Mouse (Mus musculus): ENCODE data around the gene P4hb. TPM values are rescaled to one million over a fixed set of nuclear protein-coding genes. Genes with fewer than 3 reads are reported as not detected.
"Not testable (repeated sequence)": the region's sequence is repeated elsewhere in the genome, so short reads cannot be mapped to it uniquely, and the experiment has no call there.

Gene P4hb
- total RNA-seq, 2 experiments from 2014 or later: 127 to 136 TPM

- DNase-seq (ENCODE audit: extremely low spot score in 1 of 2, low spot score in 1 of 2): no peak
These were observed 26.0 kb upstream of the P4hb start for GRCm38 (mm10) chr11:120598990-120599549.

GRCm38 (mm10) chr11:120598283-120598989, 25.4 kb upstream of the P4hb start, which contains the start of the genes Alyref and Anapc11:
TSS of gene Alyref (minus strand) at chr11:120598365.
TSS of gene Anapc11 (plus strand) at chr11:120598421.
- peak; percentile 84 to 85 for DNase-seq (ENCODE audit: extremely low spot score in 1 of 2, low spot score in 1 of 2)

GRCm38 (mm10) chr11:120597240-120598235, 24.5 kb upstream of the P4hb start:
- no peak for DNase-seq (ENCODE audit: extremely low spot score in 1 of 2, low spot score in 1 of 2)

GRCm38 (mm10) chr11:120588531-120588930, 15.5 kb upstream of the P4hb start:
- DNase-seq (ENCODE audit: extremely low spot score in 1 of 2, low spot score in 1 of 2): no peak

- no peak for DNase-seq (ENCODE audit: extremely low spot score in 1 of 2, low spot score in 1 of 2)
These were observed 10.9 kb upstream of the P4hb start for GRCm38 (mm10) chr11:120583937-120584336.

GRCm38 (mm10) chr11:120582982-120583293, 9.9 kb upstream of the P4hb start:
- DNase-seq (ENCODE audit: extremely low spot score in 1 of 2, low spot score in 1 of 2): not testable (repeated sequence)

GRCm38 (mm10) chr11:120582268-120582981, 9.4 kb upstream of the P4hb start:
- no peak for DNase-seq (ENCODE audit: extremely low spot score in 1 of 2, low spot score in 1 of 2)

GRCm38 (mm10) chr11:120581490-120582267, 8.6 kb upstream of the P4hb start, which contains the start of gene Arhgdia:
TSS of gene Arhgdia (minus strand) at chr11:120581624.
- DNase-seq (ENCODE audit: extremely low spot score in 1 of 2, low spot score in 1 of 2): peak; percentile 80 to 89

- DNase-seq (ENCODE audit: extremely low spot score in 1 of 2, low spot score in 1 of 2): peak; percentile 30 to 37
These were observed 7.8 kb upstream of the P4hb start for GRCm38 (mm10) chr11:120580871-120581331.

GRCm38 (mm10) chr11:120580190-120580589, 7.1 kb upstream of the P4hb start:
- no peak for DNase-seq (ENCODE audit: extremely low spot score in 1 of 2, low spot score in 1 of 2)

- peak; percentile 68 to 81 for DNase-seq (ENCODE audit: extremely low spot score in 1 of 2, low spot score in 1 of 2)
These were observed 6.5 kb upstream of the P4hb start for GRCm38 (mm10) chr11:120579316-120580107.

GRCm38 (mm10) chr11:120578694-120579243, 5.7 kb upstream of the P4hb start:
- no peak for DNase-seq (ENCODE audit: extremely low spot score in 1 of 2, low spot score in 1 of 2)

GRCm38 (mm10) chr11:120578024-120578693, 5.1 kb upstream of the P4hb start:
- DNase-seq (ENCODE audit: extremely low spot score in 1 of 2, low spot score in 1 of 2): no peak

GRCm38 (mm10) chr11:120577211-120578023, 4.4 kb upstream of the P4hb start:
- DNase-seq (ENCODE audit: extremely low spot score in 1 of 2, low spot score in 1 of 2): peak in 1 of 2 experiments; percentile 12

- no peak for DNase-seq (ENCODE audit: extremely low spot score in 1 of 2, low spot score in 1 of 2)
These were observed 3.4 kb upstream of the P4hb start for GRCm38 (mm10) chr11:120576365-120576981.

- no peak for DNase-seq (ENCODE audit: extremely low spot score in 1 of 2, low spot score in 1 of 2)
These were observed 2.9 kb upstream of the P4hb start for GRCm38 (mm10) chr11:120575940-120576339.

Measured in layer of hippocampus, postnatal 25 days (tissue).